ENCODE assay signal across 11 mouse cellular contexts in the genomic region with DNA sequence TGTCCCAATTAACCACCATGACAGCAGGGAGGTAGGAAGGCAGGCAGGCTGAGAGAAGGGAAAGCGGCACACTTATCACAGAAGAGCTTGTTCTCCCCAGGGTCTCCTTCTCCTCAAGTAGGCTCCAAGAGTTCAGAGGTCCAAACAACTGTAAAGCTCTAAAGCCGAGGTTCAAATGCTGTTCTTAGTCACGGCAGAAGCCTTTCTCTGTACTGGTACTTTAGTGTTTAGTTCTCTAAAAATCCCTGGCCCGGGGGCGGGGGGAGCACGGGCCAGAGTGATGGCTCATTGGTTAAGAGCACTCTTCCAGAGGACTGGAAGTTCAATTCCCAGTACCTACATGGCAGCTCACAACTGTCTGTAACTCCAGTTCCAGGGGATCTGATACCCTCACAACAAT.
A peak's percentile ranks its signal among the peaks of the same experiment; 100 is the strongest.
DNase-seq lines count a peak whose midpoint lies in the region; ATAC-seq and TF ChIP-seq lines count a peak whose summit lies in the region.
"Had no signal": no experiment of that assay in that cellular context is flagged by ENCODE, and none has a peak within 500 bp of the region (broad histone marks: within the 10 kb centered on the region; RNA-seq: fewer than 3 reads in every experiment).

No protein-coding gene starts in this region.

- WGBS in heart, postnatal 0 days = 65% methylated on average over 6 of the region's 6 CpGs
- WGBS in neural tube, embryonic 13.5 days = 62% methylated on average over 6 of the region's 6 CpGs
- 51% methylated on average over 6 of the region's 6 CpGs for WGBS in hindbrain, embryonic 14.5 days
- 62% methylated on average over 6 of the region's 6 CpGs for WGBS in neural tube, embryonic 15.5 days

- H3K27ac ChIP-seq in heart, postnatal 0 days (ENCODE audit: low read depth) = 0 out of 2 replicates have a peak overlapping the region, but pooled peaks have one; percentile 72
- H3K27ac ChIP-seq in neural tube, embryonic 13.5 days (replicated peaks) = peak overlapping the region; percentile 35
- H3K27ac ChIP-seq in hindbrain, embryonic 14.5 days = peak overlapping the region; percentile 55
- H3K27ac ChIP-seq in neural tube, embryonic 15.5 days (replicated peaks) = 0 out of 2 replicates have a peak overlapping the region, but pooled peaks have one; percentile 39
- H3K27ac ChIP-seq: liver, embryonic 14.5 days had no signal

- H3K36me3 ChIP-seq in heart, postnatal 0 days (replicated peaks; ENCODE audit: control insufficient read depth, insufficient read depth, low read length) = no peaks in the 10 kb centered on the region
- H3K36me3 ChIP-seq in neural tube, embryonic 13.5 days = no peaks in the 10 kb centered on the region
- no peaks in the 10 kb centered on the region for H3K36me3 ChIP-seq in hindbrain, embryonic 14.5 days (replicated peaks; ENCODE audit: control insufficient read depth, insufficient read depth)
- H3K36me3 ChIP-seq in neural tube, embryonic 15.5 days = no peaks in the 10 kb centered on the region

- H3K4me1 ChIP-seq in heart, postnatal 0 days (ENCODE audit: control insufficient read depth, insufficient read depth) = peaks cover 72% of the 10 kb centered on the region
- peaks cover 96% of the 10 kb centered on the region for H3K4me1 ChIP-seq in neural tube, embryonic 13.5 days (replicated peaks)
- H3K4me1 ChIP-seq in hindbrain, embryonic 14.5 days (replicated peaks; ENCODE audit: control insufficient read depth, insufficient read depth, low read length) = peaks cover 92% of the 10 kb centered on the region
- H3K4me1 ChIP-seq in neural tube, embryonic 15.5 days = peaks cover 92% of the 10 kb centered on the region

- ATAC-seq in heart, postnatal 0 days (ENCODE audit: insufficient read depth, low read depth) = no peak
- no peak for ATAC-seq in neural tube, embryonic 13.5 days (ENCODE audit: low read depth)
- ATAC-seq in hindbrain, embryonic 14.5 days (ENCODE audit: low FRiP score) = no peak
- ATAC-seq in neural tube, embryonic 15.5 days (ENCODE audit: low FRiP score) = no peak
- ATAC-seq: Patski had no signal

- no peak overlapping the region for H3K4me2 ChIP-seq in heart, postnatal 0 days (ENCODE audit: low read depth, low read length)
- H3K4me2 ChIP-seq in neural tube, embryonic 13.5 days = no peak overlapping the region
- H3K4me2 ChIP-seq in hindbrain, embryonic 14.5 days (replicated peaks) = no peak overlapping the region
- no peak overlapping the region for H3K4me2 ChIP-seq in neural tube, embryonic 15.5 days

- H3K9ac ChIP-seq in heart, postnatal 0 days (replicated peaks; ENCODE audit: low read depth, low read length) = no peak overlapping the region
- no peak overlapping the region for H3K9ac ChIP-seq in neural tube, embryonic 13.5 days
- no peak overlapping the region for H3K9ac ChIP-seq in hindbrain, embryonic 14.5 days
- H3K9ac ChIP-seq in neural tube, embryonic 15.5 days (replicated peaks) = no peak overlapping the region
- H3K9ac ChIP-seq: liver, embryonic 14.5 days had no signal

- H3K9me3 ChIP-seq in heart, postnatal 0 days (replicated peaks; ENCODE audit: control insufficient read depth, low read length) = no peaks in the 10 kb centered on the region
- no peaks in the 10 kb centered on the region for H3K9me3 ChIP-seq in neural tube, embryonic 13.5 days
- no peaks in the 10 kb centered on the region for H3K9me3 ChIP-seq in hindbrain, embryonic 14.5 days (ENCODE audit: control insufficient read depth, low read length)
- H3K9me3 ChIP-seq in neural tube, embryonic 15.5 days (replicated peaks) = no peaks in the 10 kb centered on the region

- TF ChIP-seq EP300 in heart, postnatal 0 days (IDR thresholded peaks at IDR 0.05; ENCODE audit: low read depth) = no peak

- no peak overlapping the region for H3K4me3 ChIP-seq in heart, postnatal 0 days (ENCODE audit: low read depth, low read length)
- H3K4me3 ChIP-seq in neural tube, embryonic 13.5 days = no peak overlapping the region
- no peak overlapping the region for H3K4me3 ChIP-seq in hindbrain, embryonic 14.5 days (replicated peaks; ENCODE audit: low read length)
- H3K4me3 ChIP-seq in neural tube, embryonic 15.5 days (replicated peaks) = no peak overlapping the region

- DNase-seq in heart, postnatal 0 days (ENCODE audit: low spot score) = no peak
- no peak for DNase-seq in heart, postnatal 4 days
- DNase-seq in neural tube, embryonic 10.5 days (ENCODE audit: extremely low spot score, low spot score) = no peak
- no peak for DNase-seq in hindbrain, embryonic 14.5 days (ENCODE audit: low spot score)
- DNase-seq in cerebellum, postnatal 10 days = no peak
- DNase-seq in natural killer cell, adult 2 months (ENCODE audit: low spot score in 2 of 2) = no peak

- TF ChIP-seq CTCF in heart, postnatal 0 days (IDR thresholded peaks at IDR 0.05; ENCODE audit: low read depth) = no peak

- no peaks in the 10 kb centered on the region for H3K27me3 ChIP-seq in heart, postnatal 0 days (ENCODE audit: control insufficient read depth, insufficient read depth, low read length)
- no peaks in the 10 kb centered on the region for H3K27me3 ChIP-seq in neural tube, embryonic 13.5 days
- H3K27me3 ChIP-seq in hindbrain, embryonic 14.5 days (ENCODE audit: control insufficient read depth, insufficient read depth, low read length) = no peaks in the 10 kb centered on the region
- no peaks in the 10 kb centered on the region for H3K27me3 ChIP-seq in neural tube, embryonic 15.5 days (replicated peaks)
- H3K27me3 ChIP-seq: CH12.LX, Patski had no signal
